Mouse (Mus musculus) megakaryocyte, embryonic 14.5 days (primary cell): Measurements from ENCODE around the gene Nlgn1.

ENCODE experiments used
- FLI1 ChIP-seq: IDR thresholded peaks from 2 replicates; pipeline ENCODE4 v1.6.1; 2012; ENCODE audit warnings: low read length, inconsistent platforms, mixed read lengths
- GATA1 ChIP-seq: IDR thresholded peaks from 3 replicates; pipeline ENCODE4 v1.6.1; 2012; ENCODE audit warnings: mixed read lengths, low read length, inconsistent platforms, borderline replicate concordance

DNA sequence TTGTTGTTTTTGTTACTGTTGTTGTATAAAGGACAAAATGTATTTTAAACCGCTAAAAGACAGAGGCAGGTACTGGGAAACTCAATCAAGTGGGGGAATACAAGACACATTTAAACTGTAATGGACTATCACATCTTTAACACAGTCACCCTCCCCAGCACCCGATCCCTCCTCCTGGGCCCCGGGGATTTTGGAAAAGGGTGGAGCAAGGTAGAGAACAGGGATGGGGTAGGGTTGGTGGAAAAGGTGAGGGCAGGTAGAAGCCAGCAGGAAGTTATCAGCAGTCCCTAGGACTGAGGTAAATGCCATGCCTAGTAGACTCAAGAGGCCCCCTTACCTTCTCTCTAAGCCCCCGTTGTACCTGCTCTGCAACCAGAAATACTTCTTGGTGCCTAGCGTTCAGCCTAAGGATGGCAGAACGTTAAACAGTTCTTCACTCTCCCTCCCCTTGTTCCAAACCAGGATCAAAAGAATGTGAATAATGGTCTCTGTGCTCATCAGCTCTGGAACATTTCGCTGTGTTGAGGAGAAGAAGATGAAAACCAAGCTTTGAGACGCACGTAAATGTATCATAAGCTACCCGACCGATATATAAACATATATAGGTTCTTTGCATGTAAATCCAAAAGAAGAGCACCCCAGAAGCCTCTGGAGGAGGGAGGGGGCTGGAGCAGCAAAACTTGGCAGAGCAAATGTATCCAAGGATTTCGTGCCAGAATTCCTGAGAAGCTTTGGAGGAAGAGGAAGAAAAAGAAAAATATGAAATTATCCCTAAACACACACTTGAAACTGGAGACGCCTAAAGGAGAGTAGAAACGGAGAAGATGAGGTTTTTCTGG, at the start of gene Nlgn1:
- TF ChIP-seq GATA1 (no peak), FLI1 (no peak)
